Mouse (Mus musculus) CD4-positive, CD25-positive, alpha-beta regulatory T cell, adult 2 months (primary cell): ENCODE results near the gene Hoxc11.

Experiments
- DNase-seq: peaks from one replicate; pipeline ENCODE4 v3.0.0-alpha.2; 2012; ENCODE audit warnings: low read depth, low spot score

The Hoxc11 gene

DNA sequence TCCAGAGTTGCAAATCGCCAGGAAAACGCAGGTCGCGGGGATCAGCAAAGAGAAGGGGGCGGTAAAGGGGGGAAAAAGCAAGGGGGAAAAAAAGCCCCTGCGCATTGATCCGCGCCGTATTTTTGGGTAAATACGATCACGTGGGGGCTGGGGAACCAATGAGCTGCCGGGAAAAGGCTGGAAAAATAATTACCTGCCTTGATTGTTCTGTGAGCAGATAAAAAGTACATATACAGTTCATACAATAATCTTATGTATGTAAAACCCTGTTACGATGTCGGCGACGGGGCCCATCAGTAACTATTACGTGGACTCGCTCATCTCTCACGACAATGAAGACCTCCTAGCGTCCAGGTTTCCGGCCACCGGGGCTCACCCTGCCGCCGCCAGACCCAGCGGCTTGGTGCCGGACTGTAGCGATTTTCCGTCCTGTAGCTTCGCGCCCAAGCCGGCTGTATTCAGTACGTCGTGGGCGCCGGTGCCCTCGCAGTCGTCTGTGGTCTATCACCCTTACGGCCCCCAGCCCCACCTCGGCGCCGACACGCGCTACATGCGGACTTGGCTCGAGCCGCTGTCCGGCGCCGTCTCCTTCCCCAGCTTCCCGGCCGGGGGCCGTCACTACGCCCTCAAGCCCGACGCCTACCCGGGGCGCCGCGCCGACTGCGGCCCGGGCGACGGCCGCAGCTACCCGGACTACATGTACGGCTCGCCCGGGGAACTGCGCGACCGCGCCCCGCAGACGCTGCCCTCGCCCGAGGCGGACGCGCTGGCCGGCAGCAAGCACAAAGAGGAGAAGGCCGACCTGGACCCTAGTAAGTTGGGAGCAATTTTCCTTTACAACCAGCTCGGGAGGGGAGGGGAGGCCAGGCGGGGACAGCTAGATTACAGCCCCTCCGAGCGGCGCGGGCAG lies 27.4 kb downstream of the Hoxc11 start:
- DNase-seq = peak; percentile 60

DNA sequence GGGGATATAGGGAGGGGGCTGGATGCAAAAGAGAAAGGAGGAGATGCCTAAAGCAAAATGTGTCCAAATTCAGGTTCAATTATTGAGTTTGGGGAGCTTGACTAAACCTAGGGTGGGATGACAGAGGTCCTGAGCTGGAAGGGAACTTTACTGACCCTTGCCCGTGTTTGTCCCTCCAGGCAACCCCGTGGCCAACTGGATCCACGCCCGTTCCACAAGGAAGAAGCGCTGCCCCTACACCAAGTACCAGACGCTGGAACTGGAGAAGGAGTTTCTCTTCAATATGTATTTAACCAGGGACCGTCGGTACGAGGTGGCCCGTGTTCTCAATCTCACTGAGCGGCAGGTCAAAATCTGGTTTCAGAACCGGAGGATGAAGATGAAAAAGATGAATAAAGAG lies 29.5 kb downstream of the Hoxc11 start:
- DNase-seq = no peak

GRCm38 (mm10) chr15:102984521-102984920 lies 30.3 kb downstream of the Hoxc11 start:
- no peak for DNase-seq

- DNase-seq = no peak
Observed at GRCm38 (mm10) chr15:102984925-102985324, 30.7 kb downstream of the Hoxc11 start.

GRCm38 (mm10) chr15:102987124-102987833 lies 33.1 kb downstream of the Hoxc11 start:
- DNase-seq = peak; percentile 88

GRCm38 (mm10) chr15:102988078-102988477 lies 33.9 kb downstream of the Hoxc11 start:
- no peak for DNase-seq

DNA sequence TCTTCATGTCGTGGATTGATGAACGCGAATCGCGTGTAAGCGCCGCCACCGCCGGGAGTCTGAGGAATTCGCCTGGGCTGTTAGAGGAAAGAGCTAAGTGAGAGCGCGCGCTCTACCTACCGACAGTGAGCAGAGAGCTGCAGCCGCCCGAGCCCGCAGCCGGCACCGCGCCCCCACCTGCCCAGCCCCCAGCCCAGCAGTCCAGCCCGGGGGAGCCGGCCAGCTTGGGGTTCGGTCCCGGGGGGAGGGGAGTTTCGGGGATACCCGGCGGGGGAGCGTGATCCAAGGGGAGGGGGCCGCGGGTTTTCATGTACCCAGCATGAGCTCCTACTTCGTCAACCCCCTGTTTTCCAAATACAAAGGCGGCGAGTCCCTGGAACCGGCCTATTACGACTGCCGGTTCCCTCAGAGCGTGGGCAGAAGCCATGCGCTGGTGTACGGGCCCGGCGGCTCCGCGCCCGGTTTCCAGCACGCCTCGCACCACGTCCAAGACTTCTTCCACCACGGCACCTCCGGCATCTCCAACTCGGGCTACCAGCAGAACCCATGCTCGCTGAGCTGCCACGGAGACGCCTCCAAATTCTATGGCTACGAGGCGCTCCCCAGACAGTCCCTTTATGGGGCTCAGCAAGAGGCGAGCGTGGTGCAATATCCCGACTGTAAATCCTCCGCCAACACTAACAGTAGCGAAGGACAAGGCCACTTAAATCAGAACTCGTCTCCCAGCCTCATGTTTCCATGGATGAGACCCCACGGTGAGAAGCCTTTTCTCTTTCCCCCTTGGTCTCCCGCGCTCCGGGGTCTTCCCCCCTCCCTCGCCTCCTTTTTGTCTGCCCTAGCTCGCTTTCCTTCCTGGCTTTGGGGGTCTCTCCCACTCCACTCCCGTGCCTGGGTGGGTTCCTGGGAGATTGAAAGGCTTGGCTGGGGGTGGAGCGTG lies 36.5 kb downstream of the Hoxc11 start, which contains the start of gene Hoxc8:
Hoxc8 (plus strand) TSS at position 147 of the 937 bp plus-strand sequence.
- no peak for DNase-seq

DNA sequence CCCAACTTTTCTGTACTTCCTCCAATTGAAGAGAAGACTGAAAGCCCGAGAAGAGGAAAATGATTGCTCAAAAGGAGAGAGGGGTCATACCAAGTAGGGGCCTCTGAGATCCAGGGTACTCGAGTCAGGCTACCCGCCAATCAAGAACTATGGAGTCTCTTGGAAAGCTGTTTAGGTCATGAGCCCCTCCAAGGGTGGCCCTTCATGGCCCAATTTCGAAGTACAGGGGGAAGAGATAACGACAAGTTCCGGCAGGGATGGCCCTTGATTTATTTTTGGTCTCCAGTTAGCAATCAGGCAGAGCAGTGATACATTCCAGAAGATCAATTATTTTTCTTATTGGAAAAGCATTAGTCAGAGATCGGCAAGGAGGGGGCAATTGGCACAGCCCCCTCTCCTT lies 37.6 kb downstream of the Hoxc11 start:
- no peak for DNase-seq

DNA sequence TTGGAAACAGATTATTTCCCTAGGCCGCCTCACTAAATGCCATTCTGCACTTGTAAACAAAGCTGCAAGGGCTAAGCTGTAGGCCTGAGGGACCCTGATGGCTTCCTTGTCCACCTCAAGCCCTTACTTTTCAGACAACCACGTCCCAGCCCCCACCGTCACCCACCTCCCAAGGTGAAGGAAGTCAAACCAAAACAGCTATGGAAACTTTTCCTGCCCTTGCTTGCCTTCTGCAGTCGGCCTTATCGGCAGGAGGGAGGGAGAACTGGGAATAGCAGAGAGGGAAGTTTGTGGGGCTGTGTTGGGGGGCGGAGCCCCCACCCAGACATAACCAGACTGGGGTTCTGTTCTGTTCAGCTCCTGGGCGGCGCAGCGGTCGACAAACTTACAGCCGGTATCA lies 38.0 kb downstream of the Hoxc11 start:
- no peak for DNase-seq

DNA sequence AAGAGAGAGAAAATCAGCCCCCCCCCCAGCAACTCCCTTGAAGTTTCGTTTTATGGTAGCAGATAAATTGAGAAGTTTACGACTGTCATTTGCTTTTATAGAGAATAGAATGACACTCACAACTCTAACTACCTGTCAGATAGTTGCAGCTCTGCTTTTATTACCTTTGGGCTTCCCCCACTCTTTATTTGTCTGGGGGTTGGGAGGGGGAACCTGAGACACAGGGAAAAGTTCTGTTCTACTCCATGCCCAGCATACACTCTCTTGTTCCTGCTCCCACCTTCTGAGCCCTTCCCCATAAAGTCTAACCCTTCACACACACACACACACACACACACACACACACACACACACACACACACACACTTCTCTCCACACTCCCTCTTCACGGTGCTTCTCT lies 38.6 kb downstream of the Hoxc11 start:
- DNase-seq = no peak

GRCm38 (mm10) chr15:102996548-102996947 lies 42.3 kb downstream of the Hoxc11 start:
- no peak for DNase-seq

- no peak for DNase-seq
Observed at GRCm38 (mm10) chr15:102997431-102997830, 43.2 kb downstream of the Hoxc11 start.

DNA sequence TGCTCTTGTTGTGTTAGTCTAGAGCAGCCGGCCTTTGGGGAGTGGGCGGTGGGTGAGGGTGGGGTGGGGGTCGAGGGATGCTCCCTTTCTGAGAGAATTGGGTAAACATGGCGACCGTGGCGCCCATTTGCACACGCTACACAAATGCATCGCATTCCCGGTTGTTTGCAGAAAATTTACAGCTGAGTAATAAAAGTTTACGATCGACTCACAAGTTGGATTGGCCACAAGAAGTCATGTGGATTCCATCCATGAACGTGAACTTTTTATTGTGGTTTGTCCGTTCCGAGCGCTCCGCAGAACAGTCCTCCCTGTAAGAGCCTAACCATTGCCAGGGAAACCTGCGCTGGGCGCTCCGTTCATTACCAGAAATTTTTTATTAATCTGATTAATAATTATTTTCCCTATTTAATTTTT lies 43.7 kb downstream of the Hoxc11 start, which contains the start of gene Hoxc6:
Hoxc6 (plus strand) TSS at position 319 of the 417 bp plus-strand sequence.
- DNase-seq = no peak

DNA sequence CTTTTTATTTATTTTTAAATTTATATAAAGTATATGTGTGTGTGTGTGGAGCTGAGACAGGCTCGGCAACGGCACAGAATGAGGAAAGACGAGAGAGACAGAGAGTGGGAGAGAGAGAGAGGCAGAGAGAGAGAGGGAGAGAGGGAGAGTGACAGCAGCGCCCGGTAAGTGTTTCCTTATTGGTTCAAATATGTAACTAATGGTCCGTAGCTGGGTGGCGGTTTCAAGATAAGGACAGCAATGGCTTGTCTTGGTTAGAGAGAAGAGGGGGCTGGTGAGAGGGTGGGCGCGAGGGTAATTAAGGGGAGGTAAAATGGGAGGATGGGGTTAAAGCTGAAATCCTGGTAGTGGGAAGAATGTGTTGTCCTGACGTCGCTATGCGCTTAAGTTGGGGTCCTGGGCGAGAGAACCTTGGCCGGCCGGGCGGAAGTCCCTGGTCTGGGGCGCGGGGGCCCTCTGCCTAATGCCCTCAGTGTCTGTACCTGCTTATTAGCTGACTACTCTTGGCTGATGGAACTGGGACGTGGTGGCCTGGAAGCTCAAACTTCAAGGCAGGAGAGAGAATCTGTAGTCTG lies 44.5 kb downstream of the Hoxc11 start:
- no peak for DNase-seq

DNA sequence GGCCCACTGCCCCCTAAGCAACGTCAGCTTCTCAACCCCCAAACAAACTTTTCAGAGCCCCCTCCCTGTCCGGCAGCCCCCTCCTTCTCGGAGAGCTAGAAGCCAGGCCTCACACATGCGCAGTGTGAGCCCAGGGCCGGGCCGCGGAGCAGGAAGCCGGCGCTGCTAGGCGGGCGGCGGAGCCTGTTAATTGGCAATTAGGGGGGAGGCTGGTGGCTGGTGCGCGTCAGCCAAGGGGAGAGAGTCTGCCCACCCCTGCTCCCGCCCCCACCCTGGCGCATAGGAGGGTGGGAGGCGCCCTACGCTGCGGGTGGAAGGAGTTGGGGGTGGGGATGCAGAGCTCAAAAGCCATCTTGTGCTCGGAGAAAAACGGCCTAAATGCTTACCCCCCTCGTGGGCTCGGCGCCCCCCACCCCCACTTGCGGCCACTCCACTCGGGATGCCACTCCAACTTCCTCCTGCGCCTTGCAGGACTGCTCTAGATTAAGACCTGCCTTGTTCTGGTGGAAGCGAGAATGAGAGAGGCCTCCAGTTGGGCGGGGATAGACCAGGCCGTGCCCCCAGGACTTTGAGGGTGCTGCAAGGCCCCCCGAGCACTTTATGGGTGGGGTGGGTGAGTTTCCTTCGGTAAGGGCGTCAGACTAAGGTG lies 45.1 kb downstream of the Hoxc11 start:
- peak; percentile 83 for DNase-seq

GRCm38 (mm10) chr15:102999955-103000354 lies 45.7 kb downstream of the Hoxc11 start:
- DNase-seq = no peak

- DNase-seq = no peak
Observed at GRCm38 (mm10) chr15:103000501-103000901, 46.3 kb downstream of the Hoxc11 start.

GRCm38 (mm10) chr15:103001370-103001769 lies 47.1 kb downstream of the Hoxc11 start:
- DNase-seq = no peak

DNA sequence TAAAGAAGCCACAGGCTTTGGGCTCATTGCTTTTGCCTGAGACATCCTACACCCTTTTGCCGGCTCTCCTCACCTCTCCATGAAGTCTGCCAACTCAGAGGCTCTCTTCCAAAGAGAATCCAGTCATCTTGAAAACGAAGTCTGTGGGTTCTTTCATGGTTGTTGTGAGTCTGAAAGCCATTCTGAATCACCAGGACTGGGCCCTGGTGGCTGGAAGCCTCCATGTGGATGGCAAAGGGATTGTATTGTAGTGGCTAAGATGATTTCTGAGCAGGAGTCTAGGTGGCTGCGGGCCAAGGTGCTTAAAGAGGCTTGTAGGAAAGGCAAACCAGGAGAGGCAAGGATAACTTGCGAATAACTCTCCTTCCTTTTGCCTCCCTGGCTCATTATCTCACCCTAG lies 47.9 kb downstream of the Hoxc11 start:
- DNase-seq = no peak

DNA sequence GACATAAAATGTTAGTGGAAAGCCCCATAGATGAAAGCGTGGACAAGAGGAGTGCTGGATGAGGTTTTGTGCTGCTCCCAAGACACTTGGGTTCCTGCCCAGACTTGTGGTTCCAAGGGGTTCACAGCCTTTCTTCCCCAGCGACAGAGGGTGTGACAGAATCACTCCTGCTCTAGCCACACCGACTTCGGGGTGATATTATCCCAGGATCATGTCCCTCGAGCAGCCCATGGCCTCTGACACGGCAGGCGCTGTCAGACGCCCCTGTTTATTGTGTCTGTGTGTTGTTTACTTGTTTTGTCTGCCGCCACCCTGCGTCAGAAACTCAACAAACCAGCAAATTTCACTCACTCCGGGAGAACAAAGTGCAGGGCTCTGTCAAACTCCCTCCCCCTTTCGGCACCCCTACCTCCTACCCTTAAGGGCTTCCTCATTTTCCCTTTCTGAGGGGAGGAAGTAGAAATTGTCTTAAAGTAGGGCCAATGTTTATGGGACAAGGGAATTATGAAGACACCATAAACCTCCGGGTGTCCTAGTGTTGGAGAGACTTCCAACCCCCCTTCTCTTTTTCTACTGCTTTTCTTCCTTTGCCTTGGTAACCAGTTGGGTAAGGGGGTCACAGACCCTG lies 48.7 kb downstream of the Hoxc11 start:
- no peak for DNase-seq
